Mouse (Mus musculus) embryonic facial prominence, embryonic 15.5 days (tissue): ENCODE results near the gene Tti1. TPM values are rescaled to one million over a fixed set of nuclear protein-coding genes. Genes with fewer than 3 reads are reported as not detected.

Experiments
- ATAC-seq: fragments of 200-750 bp; cut with Nextera tagmentation; 2 replicates; pipeline ENCODE4 v1.8.0; 2017; ENCODE audit warnings: low read depth, moderate TSS enrichment; ENCODE audit not compliant: insufficient number of reproducible peaks, low FRiP score, low TSS enrichment
- H3K27ac ChIP-seq: fragments of 300-500 bp; sonication (generic); replicated peaks from 2 replicates; pipeline ENCODE4 v1.5.1; 2015; ENCODE audit warnings: mild to moderate bottlenecking, inconsistent platforms
- H3K27me3 ChIP-seq: fragments of 300-500 bp; sonication (generic); 2 replicates; pipeline ENCODE4 v1.6.1; 2015; ENCODE audit warnings: inconsistent platforms
- H3K36me3 ChIP-seq: fragments of 300-500 bp; sonication (generic); 2 replicates; pipeline ENCODE4 v1.6.1; 2015; ENCODE audit warnings: mild to moderate bottlenecking, inconsistent platforms
- H3K4me1 ChIP-seq: fragments of 300-500 bp; sonication (generic); 2 replicates; pipeline ENCODE4 v1.6.1; 2015; ENCODE audit warnings: inconsistent platforms
- H3K4me2 ChIP-seq: fragments of 300-500 bp; sonication (generic); replicated peaks from 2 replicates; pipeline ENCODE4 v1.6.1; 2015; ENCODE audit warnings: mild to moderate bottlenecking, inconsistent platforms
- H3K4me3 ChIP-seq: fragments of 300-500 bp; sonication (generic); replicated peaks from 2 replicates; pipeline ENCODE4 v1.5.1; 2015; ENCODE audit warnings: mild to moderate bottlenecking, inconsistent platforms
- H3K9ac ChIP-seq: fragments of 300-500 bp; sonication (generic); 2 replicates; pipeline ENCODE4 v1.6.1; 2015; ENCODE audit warnings: inconsistent platforms
- H3K9me3 ChIP-seq: fragments of 300-500 bp; sonication (generic); replicated peaks from 2 replicates; pipeline ENCODE4 v1.6.1; 2016; ENCODE audit warnings: inconsistent platforms
- WGBS: fragments of 180-500 bp; shearing (Covaris S2); methylation state at CpG from one replicate; pipeline ENCODE4 v1.1.7; 2015; 5-methylcytosine and 5-hydroxymethylcytosine counted together
- polyA plus RNA-seq: library from polyadenylated mRNA; unstranded; fragments of >200 nt; fragmentation: Nextera tagmentation; extraction: Ambion mirVana; gene quantifications from 2 replicates; pipeline ENCODE4 v1.2.1, GENCODE M21; 2015

Gene Tti1
- polyA plus RNA-seq, 1 experiment from 2014 or later, result 24.6 TPM

DNA sequence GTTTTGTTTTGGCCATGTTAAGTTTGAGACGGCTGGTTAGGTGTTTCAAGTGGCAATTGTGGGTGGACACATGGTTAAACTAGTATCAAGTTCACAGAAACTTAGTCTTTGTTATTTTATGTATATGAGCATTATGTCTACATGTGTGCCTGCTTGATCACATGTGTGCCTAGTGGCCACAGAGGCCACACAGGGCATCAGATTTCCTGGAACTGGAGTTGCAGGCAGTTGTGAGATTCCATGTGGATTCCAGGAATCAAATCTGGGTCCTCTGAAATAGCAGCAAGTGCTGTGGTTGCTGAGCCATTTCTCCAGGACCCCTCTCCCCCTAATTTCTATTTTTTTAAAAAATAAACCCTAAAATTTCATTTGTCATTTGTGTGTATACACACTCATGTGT, 11.4 kb upstream of the Tti1 start:
- Histone ChIP-seq H3K4me3 (no peak overlapping the region), H3K36me3 (peaks cover 36% of the 10 kb centered on the region), H3K9ac (no peak overlapping the region), H3K27me3 (no peaks in the 10 kb centered on the region), H3K4me1 (no peaks in the 10 kb centered on the region), H3K4me2 (no peak overlapping the region), H3K9me3 (no peaks in the 10 kb centered on the region), H3K27ac (no peak overlapping the region)
- ATAC-seq, result no peak
- 69% methylated on average over 1 of the region's 1 CpGs for WGBS

DNA sequence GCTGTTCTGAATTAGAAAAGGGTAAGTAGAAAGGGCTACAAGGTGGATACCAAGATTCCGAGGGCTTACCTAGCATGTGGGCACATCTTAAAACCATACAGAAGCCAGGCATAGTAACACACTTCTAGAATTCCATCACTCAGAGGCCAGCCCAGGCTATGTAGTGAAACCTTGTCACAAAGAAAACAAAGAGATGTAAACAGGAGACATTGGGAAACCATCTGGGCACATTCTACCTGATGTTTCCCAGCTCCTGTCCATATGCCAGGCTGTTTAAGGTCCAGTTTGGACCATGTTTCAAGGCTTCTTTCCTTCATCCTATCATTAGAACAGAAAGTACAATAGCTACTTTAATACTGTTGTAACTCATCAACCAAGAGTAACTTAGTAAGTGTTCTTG, 9.3 kb upstream of the Tti1 start:
- Histone ChIP-seq H3K9ac (no peak overlapping the region), H3K9me3 (no peaks in the 10 kb centered on the region), H3K36me3 (peaks cover 23% of the 10 kb centered on the region), H3K27me3 (no peaks in the 10 kb centered on the region), H3K4me1 (no peaks in the 10 kb centered on the region), H3K27ac (no peak overlapping the region), H3K4me3 (no peak overlapping the region), H3K4me2 (no peak overlapping the region)
- 91% methylated on average over 1 of the region's 1 CpGs for WGBS
- no peak for ATAC-seq

DNA sequence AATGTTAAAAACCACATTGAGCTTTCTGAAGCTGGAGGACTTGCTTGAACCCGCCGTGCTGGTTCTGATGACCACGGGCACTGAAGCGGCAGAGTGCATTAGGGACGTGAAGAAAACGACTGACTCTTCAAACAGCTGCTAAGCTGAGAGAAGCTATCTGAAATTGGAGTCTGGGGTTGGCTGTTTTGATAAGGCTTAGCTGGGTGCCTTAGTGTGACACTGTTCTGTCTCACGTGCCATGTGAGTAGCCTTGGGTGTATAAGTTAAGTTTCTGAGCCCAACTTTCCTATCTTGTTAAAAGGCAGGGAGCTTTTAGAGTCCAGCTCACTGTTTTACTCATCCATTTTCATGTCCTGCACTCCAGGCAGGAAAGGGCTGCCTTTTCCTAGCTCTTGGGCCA, 8.7 kb upstream of the Tti1 start:
- H3K4me2 ChIP-seq, result no peak overlapping the region
- no peak overlapping the region for H3K9ac ChIP-seq
- H3K36me3 ChIP-seq, result peaks cover 20% of the 10 kb centered on the region
- no peak overlapping the region for H3K27ac ChIP-seq
- H3K9me3 ChIP-seq, result no peaks in the 10 kb centered on the region
- no peaks in the 10 kb centered on the region for H3K4me1 ChIP-seq
- no peak overlapping the region for H3K4me3 ChIP-seq
- no peak for ATAC-seq
- no peaks in the 10 kb centered on the region for H3K27me3 ChIP-seq
- 77% methylated on average over 7 of the region's 7 CpGs for WGBS

DNA sequence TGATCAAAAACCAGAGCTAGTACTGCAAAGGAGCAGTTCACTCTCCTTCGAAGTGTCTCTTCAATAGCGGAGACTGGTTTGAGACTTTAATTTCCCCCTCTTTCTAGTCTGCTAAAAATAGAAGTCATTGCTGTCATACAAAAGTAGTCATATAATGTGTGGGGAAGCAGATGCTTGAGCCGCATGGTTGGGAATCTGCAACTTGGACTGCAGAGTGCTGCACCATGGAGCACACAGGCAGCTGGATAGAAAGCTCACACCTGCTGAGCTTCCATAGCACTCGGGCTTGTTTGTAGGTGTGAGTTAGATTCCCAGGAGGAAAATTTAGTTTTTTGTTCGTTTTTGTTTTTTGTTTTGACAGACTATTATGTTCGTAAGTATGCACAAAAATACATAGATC, 8.2 kb upstream of the Tti1 start:
- no peak for ATAC-seq
- Histone ChIP-seq H3K9me3 (no peaks in the 10 kb centered on the region), H3K27ac (no peak overlapping the region), H3K36me3 (peaks cover 15% of the 10 kb centered on the region), H3K9ac (no peak overlapping the region), H3K4me2 (no peak overlapping the region), H3K27me3 (no peaks in the 10 kb centered on the region), H3K4me1 (peaks cover 3% of the 10 kb centered on the region; the same call in 1 of the 2 replicates), H3K4me3 (no peak overlapping the region)
- WGBS, result 72% methylated on average over 6 of the region's 6 CpGs

GRCm38 (mm10) chr2:158035813-158036212, 7.6 kb upstream of the Tti1 start:
- WGBS, result 87% methylated on average over 2 of the region's 2 CpGs
- H3K27ac ChIP-seq, result no peak overlapping the region

DNA sequence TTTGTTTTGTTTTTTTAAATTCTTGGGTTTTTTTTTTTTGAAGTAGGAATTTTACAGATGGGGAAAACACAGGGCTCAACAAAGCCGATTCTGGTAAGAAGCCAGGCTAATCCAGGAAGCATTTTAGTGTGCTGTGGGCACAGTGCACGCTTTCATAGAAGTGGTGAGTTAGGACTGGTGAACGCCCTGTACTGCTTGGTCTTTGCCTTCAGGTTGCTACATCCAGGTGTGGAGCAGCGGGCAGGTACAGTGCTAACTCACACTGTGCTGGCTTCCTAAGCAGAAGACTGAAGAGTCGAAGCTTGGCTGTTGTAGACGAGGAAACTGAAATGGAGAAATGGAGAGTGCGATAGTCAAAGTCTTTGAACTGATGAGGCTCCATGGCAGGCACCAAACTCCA, 1.8 kb upstream of the Tti1 start:
- Histone ChIP-seq H3K4me3 (peak overlapping the region; percentile 96), H3K9me3 (no peaks in the 10 kb centered on the region), H3K4me1 (peaks cover 35% of the 10 kb centered on the region), H3K36me3 (no peaks in the 10 kb centered on the region; the same call in 1 of the 2 replicates), H3K27me3 (no peaks in the 10 kb centered on the region), H3K9ac (peak overlapping the region; percentile 93; the same call in 1 of the 2 replicates), H3K27ac (no peak overlapping the region), H3K4me2 (peak overlapping the region; percentile 73)
- 73% methylated on average over 7 of the region's 7 CpGs for WGBS
- ATAC-seq, result no peak

More at GRCm38 (mm10) chr2:158035813-158036212, 7.6 kb upstream of the Tti1 start:
- ATAC-seq, result no peak
- Histone ChIP-seq H3K4me2 (no peak overlapping the region), H3K4me1 (peaks cover 9% of the 10 kb centered on the region), H3K9ac (no peak overlapping the region), H3K27me3 (no peaks in the 10 kb centered on the region), H3K4me3 (no peak overlapping the region), H3K9me3 (no peaks in the 10 kb centered on the region), H3K36me3 (peaks cover 12% of the 10 kb centered on the region)

GRCm38 (mm10) chr2:158027855-158028353, 329 bp downstream of the Tti1 start:
- Histone ChIP-seq H3K4me3 (peak overlapping the region; percentile 96), H3K9me3 (no peaks in the 10 kb centered on the region), H3K4me1 (peaks cover 35% of the 10 kb centered on the region), H3K27ac (peak overlapping the region; percentile 97), H3K9ac (peak overlapping the region; percentile 93), H3K36me3 (no peaks in the 10 kb centered on the region), H3K27me3 (no peaks in the 10 kb centered on the region), H3K4me2 (peak overlapping the region; percentile 73)
- no peak for ATAC-seq
- 2% methylated on average over 16 of the region's 16 CpGs for WGBS

DNA sequence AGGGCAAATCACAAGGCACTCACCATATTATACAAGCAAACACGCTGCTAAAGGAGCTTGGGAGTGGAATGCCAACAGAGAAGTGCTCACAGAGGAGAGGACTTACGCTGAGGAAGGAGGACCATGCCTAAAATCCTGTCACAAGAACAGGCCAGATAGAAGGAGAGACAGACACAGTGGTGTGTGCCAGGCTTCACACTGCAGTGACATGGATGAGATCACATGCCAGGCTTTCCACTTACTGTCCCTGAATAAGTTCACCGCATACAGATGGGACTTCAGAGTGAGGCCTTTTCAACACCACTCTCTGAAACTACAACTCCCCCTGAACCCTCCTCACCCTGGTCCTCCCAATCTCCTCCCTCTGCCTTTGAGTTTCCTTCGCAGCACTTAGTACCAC, 10.9 kb downstream of the Tti1 start:
- H3K4me1 ChIP-seq, result no peaks in the 10 kb centered on the region
- no peaks in the 10 kb centered on the region for H3K27me3 ChIP-seq
- no peak overlapping the region for H3K9ac ChIP-seq
- H3K36me3 ChIP-seq, result 0 out of 2 replicates have a peak, but pooled peaks cover 2% of the 10 kb centered on the region
- no peak overlapping the region for H3K4me2 ChIP-seq
- no peaks in the 10 kb centered on the region for H3K9me3 ChIP-seq
- no peak for ATAC-seq
- H3K27ac ChIP-seq, result no peak overlapping the region
- 95% methylated on average over 4 of the region's 4 CpGs for WGBS
- no peak overlapping the region for H3K4me3 ChIP-seq

DNA sequence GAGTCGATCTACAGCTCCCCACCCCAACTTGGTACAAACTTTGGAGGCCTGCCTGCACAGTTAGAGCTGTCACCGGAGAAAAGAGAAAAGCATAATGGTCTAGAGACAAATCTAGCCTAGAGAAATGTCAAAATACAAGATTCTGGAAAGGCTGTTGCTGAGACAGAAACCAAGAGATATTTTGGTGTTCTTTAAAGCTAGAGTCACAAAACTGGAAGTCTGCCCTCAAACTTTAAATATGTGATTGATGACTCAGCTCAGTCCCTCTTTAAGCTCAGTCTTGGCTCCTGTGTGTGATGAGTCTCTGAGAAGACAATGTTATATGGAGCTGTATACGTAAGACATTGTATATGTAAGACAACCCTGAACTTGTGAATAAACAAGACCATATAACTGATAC, 15.6 kb downstream of the Tti1 start:
- Histone ChIP-seq H3K9ac (no peak overlapping the region), H3K36me3 (peaks cover 17% of the 10 kb centered on the region), H3K4me3 (no peak overlapping the region), H3K27ac (no peak overlapping the region), H3K4me1 (no peaks in the 10 kb centered on the region), H3K9me3 (no peaks in the 10 kb centered on the region), H3K27me3 (no peaks in the 10 kb centered on the region), H3K4me2 (no peak overlapping the region)
- no peak for ATAC-seq
- WGBS, result 90% methylated on average over 3 of the region's 3 CpGs

DNA sequence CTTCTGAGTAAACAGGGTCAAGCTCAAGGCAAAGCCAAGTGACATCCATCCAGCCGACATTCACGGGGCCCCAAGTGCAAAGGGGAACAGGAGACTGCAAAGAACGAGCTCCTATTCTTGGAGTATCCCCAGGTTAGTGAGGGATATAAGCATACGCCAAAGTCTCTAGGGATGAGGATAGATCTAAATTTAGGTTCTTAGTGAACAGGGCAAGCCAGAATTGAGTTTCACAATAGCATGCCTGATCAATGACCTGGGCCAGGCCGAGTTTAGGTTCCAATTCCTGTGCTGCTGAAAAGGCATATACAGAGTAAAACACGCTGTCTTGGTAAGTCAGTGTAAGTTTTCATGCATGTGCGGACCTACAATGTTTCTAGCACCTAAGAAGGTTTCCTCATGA, 18.9 kb downstream of the Tti1 start:
- H3K27me3 ChIP-seq, result no peaks in the 10 kb centered on the region
- H3K36me3 ChIP-seq, result peaks cover 42% of the 10 kb centered on the region
- WGBS, result 85% methylated on average over 7 of the region's 7 CpGs

GRCm38 (mm10) chr2:158005641-158006040, 22.6 kb downstream of the Tti1 start:
- 93% methylated on average over 4 of the region's 4 CpGs for WGBS

More for the DNA sequence above, 18.9 kb downstream of the Tti1 start:
- no peaks in the 10 kb centered on the region for H3K4me1 ChIP-seq
- H3K9ac ChIP-seq, result no peak overlapping the region
- no peak overlapping the region for H3K27ac ChIP-seq
- no peak overlapping the region for H3K4me3 ChIP-seq
- H3K4me2 ChIP-seq, result no peak overlapping the region
- ATAC-seq, result no peak
- H3K9me3 ChIP-seq, result no peaks in the 10 kb centered on the region

DNA sequence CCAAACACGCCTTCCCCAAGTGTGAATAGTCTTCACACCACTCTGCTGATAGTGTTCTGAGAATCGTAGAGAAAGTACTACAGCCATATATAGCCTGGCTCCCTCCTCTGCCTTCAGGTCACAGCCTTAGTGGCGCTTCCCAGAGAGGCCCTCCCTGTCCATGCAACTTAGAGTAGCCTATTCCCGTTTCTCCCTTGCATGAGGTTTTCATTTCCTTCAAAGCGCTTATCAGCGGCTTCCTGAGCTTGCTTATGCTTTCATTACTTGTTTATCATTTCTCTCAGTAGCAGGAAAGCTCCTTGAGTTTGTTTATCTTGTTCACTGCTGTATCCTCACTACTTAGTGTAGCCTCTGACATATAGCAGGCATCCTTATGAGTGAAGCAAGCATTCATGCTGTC, 23.6 kb downstream of the Tti1 start:
- Histone ChIP-seq H3K9ac (no peak overlapping the region), H3K4me1 (no peaks in the 10 kb centered on the region), H3K27ac (no peak overlapping the region), H3K4me3 (no peak overlapping the region), H3K4me2 (no peak overlapping the region), H3K27me3 (no peaks in the 10 kb centered on the region), H3K36me3 (peaks cover 49% of the 10 kb centered on the region), H3K9me3 (no peaks in the 10 kb centered on the region)
- 78% methylated on average over 6 of the region's 6 CpGs for WGBS
- ATAC-seq, result no peak

More at GRCm38 (mm10) chr2:158005641-158006040, 22.6 kb downstream of the Tti1 start:
- H3K36me3 ChIP-seq, result peaks cover 46% of the 10 kb centered on the region
- no peak for ATAC-seq
- no peak overlapping the region for H3K4me2 ChIP-seq
- no peak overlapping the region for H3K9ac ChIP-seq
- no peaks in the 10 kb centered on the region for H3K9me3 ChIP-seq
- H3K4me1 ChIP-seq, result no peaks in the 10 kb centered on the region
- H3K27ac ChIP-seq, result no peak overlapping the region
- no peaks in the 10 kb centered on the region for H3K27me3 ChIP-seq
- no peak overlapping the region for H3K4me3 ChIP-seq
